Mouse (Mus musculus): ENCODE measurements at regions not wholly inside any gene's neighbourhood (a gene's known extent, or its start where the extent isn't known, plus 50 kb on each side); places are given as distances from the start of the nearest gene placed in this dataset.
"Not testable (repeated sequence)": the region's sequence is repeated elsewhere in the genome, so short reads cannot be mapped to it uniquely, and the experiment has no call there.

- DNase-seq (ENCODE audit: low spot score): no peak
Measured at GRCm38 (mm10) chr9:92661938-92662337, 119.9 kb downstream of the Plod2 start.

- no peak for DNase-seq (ENCODE audit: low spot score)
Measured at GRCm38 (mm10) chr9:92667361-92667881, 125.4 kb downstream of the Plod2 start.

- no peak for DNase-seq (ENCODE audit: low spot score)
Measured at GRCm38 (mm10) chr9:92671966-92672365, 129.9 kb downstream of the Plod2 start.

GRCm38 (mm10) chr9:92694361-92695016 lies 152.5 kb downstream of the Plod2 start:
- no peak for DNase-seq (ENCODE audit: low spot score)

- DNase-seq (ENCODE audit: low spot score): no peak
Measured at GRCm38 (mm10) chr9:92697971-92698370, 155.9 kb downstream of the Plod2 start.

GRCm38 (mm10) chr9:92704752-92705151 lies 162.7 kb downstream of the Plod2 start:
- DNase-seq (ENCODE audit: low spot score): no peak

- DNase-seq (ENCODE audit: low spot score): peak; percentile 26
Measured at GRCm38 (mm10) chr9:92707011-92707410, 165.0 kb downstream of the Plod2 start.

GRCm38 (mm10) chr9:92717176-92717575 lies 175.2 kb downstream of the Plod2 start:
- no peak for DNase-seq (ENCODE audit: low spot score)

- no peak for DNase-seq (ENCODE audit: low spot score)
Measured at GRCm38 (mm10) chr9:92718337-92718736, 176.3 kb downstream of the Plod2 start.

GRCm38 (mm10) chr9:92719251-92719650 lies 177.2 kb downstream of the Plod2 start:
- peak; percentile 14 for DNase-seq (ENCODE audit: low spot score)

GRCm38 (mm10) chr9:92728864-92729263 lies 186.8 kb downstream of the Plod2 start:
- DNase-seq (ENCODE audit: low spot score): no peak

- no peak for DNase-seq (ENCODE audit: low spot score)
Measured at GRCm38 (mm10) chr9:92731396-92731795, 189.4 kb downstream of the Plod2 start.

GRCm38 (mm10) chr9:92767532-92767931 lies 225.5 kb downstream of the Plod2 start:
- DNase-seq (ENCODE audit: low spot score): no peak

GRCm38 (mm10) chr9:92768432-92768831 lies 226.4 kb downstream of the Plod2 start:
- no peak for DNase-seq (ENCODE audit: low spot score)

GRCm38 (mm10) chr9:92769528-92769927 lies 227.5 kb downstream of the Plod2 start:
- DNase-seq (ENCODE audit: low spot score): peak; percentile 3

- no peak for DNase-seq (ENCODE audit: low spot score)
Measured at GRCm38 (mm10) chr9:92771002-92771401, 229.0 kb downstream of the Plod2 start.

- no peak for DNase-seq (ENCODE audit: low spot score)
Measured at GRCm38 (mm10) chr9:92771716-92772115, 229.7 kb downstream of the Plod2 start.

GRCm38 (mm10) chr9:92782922-92783454 lies 241.0 kb downstream of the Plod2 start:
- no peak for DNase-seq (ENCODE audit: low spot score)

- DNase-seq (ENCODE audit: low spot score): no peak
Measured at GRCm38 (mm10) chr9:92799695-92800094, 257.7 kb downstream of the Plod2 start.

- peak; percentile 6 for DNase-seq (ENCODE audit: low spot score)
Measured at GRCm38 (mm10) chr9:92809469-92809868, 267.4 kb downstream of the Plod2 start.

GRCm38 (mm10) chr9:92820721-92821120 lies 278.7 kb downstream of the Plod2 start:
- no peak for DNase-seq (ENCODE audit: low spot score)

GRCm38 (mm10) chr9:92826708-92827353 lies 284.8 kb downstream of the Plod2 start:
- no peak for DNase-seq (ENCODE audit: low spot score)

GRCm38 (mm10) chr9:92836156-92836555 lies 294.1 kb downstream of the Plod2 start:
- not testable (repeated sequence) for DNase-seq (ENCODE audit: low spot score)

Data from gastrocnemius, adult 18-20 months (tissue).